ENCODE assay signal across 9 mouse cellular contexts in the genomic region with DNA sequence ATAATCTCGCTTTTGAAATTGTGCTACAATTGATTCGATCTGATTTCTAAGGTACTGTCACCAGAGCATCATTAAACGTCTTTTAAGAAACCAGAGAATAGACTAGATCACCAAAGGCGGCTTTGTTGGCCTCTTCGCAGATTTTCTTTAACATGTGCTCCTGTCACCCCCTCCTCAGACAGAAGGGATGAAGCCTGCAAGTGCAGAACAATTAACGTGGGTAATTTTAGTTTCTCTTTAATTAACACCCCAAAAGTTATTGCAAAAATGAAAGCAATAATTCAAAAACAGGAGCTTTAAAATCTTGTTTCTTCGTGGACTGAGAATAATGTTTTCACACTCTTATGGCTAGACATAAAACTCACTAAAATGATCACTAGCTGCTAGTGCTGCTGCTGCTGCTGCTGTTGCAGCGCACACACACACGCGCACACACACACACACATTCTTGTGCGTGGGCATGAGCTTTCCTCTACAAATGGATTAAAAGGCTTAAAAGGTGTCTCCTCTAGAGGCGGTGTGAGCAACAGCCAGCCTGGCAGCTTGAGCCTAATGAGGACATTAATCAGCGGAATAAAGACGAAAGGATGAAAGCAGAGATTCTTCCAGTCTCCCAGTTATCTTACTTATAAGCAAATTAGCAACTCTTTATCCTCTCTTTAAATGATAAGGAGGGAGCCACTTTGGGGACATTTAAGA.
DNase-seq lines count a peak whose midpoint lies in the region; ATAC-seq lines count a peak whose summit lies in the region.
"Had no signal": no experiment of that assay in that cellular context is flagged by ENCODE, and none has a peak within 500 bp of the region (broad histone marks: within the 10 kb centered on the region; RNA-seq: fewer than 3 reads in every experiment).

No protein-coding gene starts in this region.

- H3K36me3 ChIP-seq in heart, embryonic 10.5 days, result no peaks in the 10 kb centered on the region
- no peaks in the 10 kb centered on the region for H3K36me3 ChIP-seq in forebrain, embryonic 16.5 days (ENCODE audit: control insufficient read depth, insufficient read depth)
- H3K36me3 ChIP-seq in midbrain, embryonic 14.5 days (ENCODE audit: control insufficient read depth, insufficient read depth, low read length), result no peaks in the 10 kb centered on the region

- 41% methylated on average over 14 of the region's 14 CpGs for WGBS in heart, embryonic 10.5 days
- 6% methylated on average over 14 of the region's 14 CpGs for WGBS in forebrain, embryonic 16.5 days
- WGBS in midbrain, embryonic 14.5 days, result 8% methylated on average over 14 of the region's 14 CpGs

- no peaks in the 10 kb centered on the region for H3K27me3 ChIP-seq in heart, embryonic 10.5 days (ENCODE audit: insufficient read depth, poor library complexity, severe bottlenecking)
- H3K27me3 ChIP-seq in forebrain, embryonic 16.5 days (replicated peaks; ENCODE audit: control insufficient read depth, insufficient read depth, low read length), result peaks cover 23% of the 10 kb centered on the region
- H3K27me3 ChIP-seq in midbrain, embryonic 14.5 days (ENCODE audit: control insufficient read depth, insufficient read depth, low read length), result peaks cover 4% of the 10 kb centered on the region; the same call in 1 of the 2 replicates
- H3K27me3 ChIP-seq: megakaryocyte, embryonic 14.5 days had no signal

- peak; percentile 69 for ATAC-seq in forebrain, embryonic 16.5 days
- ATAC-seq in midbrain, embryonic 14.5 days (ENCODE audit: low FRiP score, low TSS enrichment), result peak; percentile 81
- ATAC-seq in granulocyte monocyte progenitor cell, adult 5-6 weeks (replicated peaks; ENCODE audit: poor library complexity, severe bottlenecking), result no peak

- no peak overlapping the region for H3K9ac ChIP-seq in forebrain, embryonic 16.5 days (replicated peaks; ENCODE audit: low read depth, low read length)
- H3K9ac ChIP-seq in midbrain, embryonic 14.5 days (replicated peaks; ENCODE audit: low read length), result no peak overlapping the region; the same call in 1 of the 2 replicates

- peaks cover 9% of the 10 kb centered on the region for H3K4me1 ChIP-seq in heart, embryonic 10.5 days
- H3K4me1 ChIP-seq in forebrain, embryonic 16.5 days (replicated peaks; ENCODE audit: control insufficient read depth, insufficient read depth, low read length), result peaks cover 27% of the 10 kb centered on the region
- peaks cover 24% of the 10 kb centered on the region for H3K4me1 ChIP-seq in midbrain, embryonic 14.5 days (ENCODE audit: control insufficient read depth, insufficient read depth, low read length)
- H3K4me1 ChIP-seq: megakaryocyte, embryonic 14.5 days had no signal

- no peak for DNase-seq in heart, embryonic 10.5 days (ENCODE audit: low spot score)
- DNase-seq in heart, adult 11 months, result no peak
- peak; percentile 78 for DNase-seq in brain, adult 2 months (ENCODE audit: low read depth, low spot score)
- peak; percentile 82 for DNase-seq in midbrain, embryonic 14.5 days
- no peak for DNase-seq in thymus, postnatal 14 days
- no peak for DNase-seq in thymus, postnatal 36 days

- peak overlapping the region; percentile 48 for H3K4me2 ChIP-seq in forebrain, embryonic 16.5 days (ENCODE audit: low read length)
- peak overlapping the region; percentile 41 for H3K4me2 ChIP-seq in midbrain, embryonic 14.5 days (ENCODE audit: low read length)

- H3K27ac ChIP-seq in heart, embryonic 10.5 days, result no peak overlapping the region
- H3K27ac ChIP-seq in forebrain, embryonic 16.5 days (ENCODE audit: low read length), result no peak overlapping the region
- peak overlapping the region; percentile 33; the same call in 1 of the 2 replicates for H3K27ac ChIP-seq in midbrain, embryonic 14.5 days (replicated peaks; ENCODE audit: low read depth, low read length)

- H3K4me3 ChIP-seq in heart, embryonic 10.5 days, result peak overlapping the region; percentile 32; the same call in 1 of the 2 replicates
- H3K4me3 ChIP-seq in forebrain, embryonic 16.5 days (replicated peaks; ENCODE audit: low read length), result peak overlapping the region; percentile 10; the same call in 1 of the 2 replicates
- H3K4me3 ChIP-seq in midbrain, embryonic 14.5 days (replicated peaks; ENCODE audit: low read depth, low read length), result peak overlapping the region; percentile 18; the same call in 1 of the 2 replicates
- H3K4me3 ChIP-seq: megakaryocyte, embryonic 14.5 days had no signal

- no peaks in the 10 kb centered on the region for H3K9me3 ChIP-seq in heart, embryonic 10.5 days
- no peaks in the 10 kb centered on the region for H3K9me3 ChIP-seq in forebrain, embryonic 16.5 days (ENCODE audit: control insufficient read depth, low read length)
- no peaks in the 10 kb centered on the region for H3K9me3 ChIP-seq in midbrain, embryonic 14.5 days (ENCODE audit: control insufficient read depth, low read length)

Comparison
In these comparisons a context has a peak if more than half of its experiments do, and no peak if none do; other contexts are left out.
1. DNase-seq: peak in brain, adult 2 months (single experiment) and midbrain, embryonic 14.5 days (single experiment); none in heart, embryonic 10.5 days (single experiment), heart, adult 11 months (single experiment), thymus, postnatal 14 days (single experiment) and thymus, postnatal 36 days (0 of 2).
2. Peak in every context shown above with its lines, with median percentiles within 50 percentile points of each other: H3K4me3 ChIP-seq.